Mouse (Mus musculus) megakaryocyte-erythroid progenitor cell, adult 5-6 weeks (primary cell): ENCODE measurements at regions not wholly inside any gene's neighbourhood (a gene's known extent, or its start where the extent isn't known, plus 50 kb on each side); places are given as distances from the start of the nearest gene placed in this dataset.

ENCODE experiments used
- ATAC-seq: replicated peaks from 2 replicates; pipeline ENCODE4 v1.8.0; 2016; ENCODE audit warnings: mild to moderate bottlenecking, inconsistent platforms; ENCODE audit not compliant: severe bottlenecking, poor library complexity, low FRiP score, low TSS enrichment

DNA sequence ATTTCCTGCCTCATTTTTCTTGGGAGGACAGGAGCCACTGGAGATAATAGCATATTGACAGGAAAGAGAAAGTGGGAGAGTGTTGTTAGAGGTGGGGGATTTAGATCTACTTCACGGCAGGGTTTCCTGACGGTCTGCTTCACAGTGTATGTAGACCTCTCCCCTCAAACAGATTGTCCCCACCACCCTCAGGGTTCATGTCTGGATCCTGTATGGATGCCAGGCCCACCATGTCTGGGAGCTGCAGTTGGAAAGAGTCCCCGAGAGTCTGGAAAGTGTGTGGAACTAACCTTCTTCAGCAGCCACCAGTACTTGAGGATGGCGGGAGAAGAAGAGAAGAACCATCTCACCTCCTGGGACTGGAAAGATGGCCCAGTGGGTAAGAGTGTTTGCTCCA is 53.0 kb upstream of the Ctbp2 start:
- ATAC-seq, result no peak

GRCm38 (mm10) chr7:133176256-133177178 is 52.4 kb upstream of the Ctbp2 start:
- no peak for ATAC-seq
